Mouse (Mus musculus) urinary bladder, adult 2 months (tissue): Measurements from ENCODE around the gene Hacl1. TPM values are rescaled to one million over a fixed set of nuclear protein-coding genes. Genes with fewer than 3 reads are reported as not detected.

ENCODE experiments used
- DNase-seq: peaks from one replicate; pipeline ENCODE4 v3.0.0; 2022; ENCODE audit warnings: low spot score
- polyA plus RNA-seq: library from polyadenylated mRNA; depleted of rRNA; stranded (reverse); fragments of >200 nt; gene quantifications from 2 replicates; pipeline ENCODE4 v1.2.3, GENCODE M21; 2012; rRNA removed

The Hacl1 gene
- polyA plus RNA-seq, 1 experiment, result 19.3 TPM

GRCm38 (mm10) chr14:31574903-31575665 is 66.0 kb downstream of the Hacl1 start:
- DNase-seq, result no peak

DNA sequence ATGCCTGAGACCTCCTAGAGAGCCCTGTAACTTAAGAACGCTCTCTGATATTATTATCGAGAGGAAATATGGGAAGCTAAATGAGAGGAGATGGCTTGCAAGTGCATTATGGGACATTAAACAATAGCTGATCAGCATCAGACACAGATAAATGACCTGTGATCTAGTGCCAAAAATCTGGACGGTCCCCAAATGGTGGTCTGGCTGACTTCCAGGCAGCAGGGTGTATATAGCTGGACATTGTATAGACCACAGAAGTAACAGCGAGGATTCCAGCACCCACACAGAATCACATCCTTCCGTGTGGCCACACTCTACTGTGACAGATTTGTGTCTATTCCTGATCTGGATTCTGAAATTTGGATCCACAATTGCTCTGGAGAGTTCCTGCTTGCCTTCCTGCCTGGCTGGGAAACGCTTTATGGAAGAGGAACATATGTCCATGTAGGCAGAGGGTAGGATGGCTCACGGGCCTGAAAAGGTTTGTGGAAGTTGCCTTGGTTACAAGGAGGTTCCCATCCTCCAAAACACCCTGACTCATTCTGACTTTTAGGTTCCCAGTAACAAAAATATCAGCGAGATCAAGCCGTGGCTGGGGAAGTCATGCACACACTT is 68.4 kb downstream of the Hacl1 start:
- DNase-seq, result no peak

GRCm38 (mm10) chr14:31571419-31571818 is 69.7 kb downstream of the Hacl1 start:
- DNase-seq, result no peak

DNA sequence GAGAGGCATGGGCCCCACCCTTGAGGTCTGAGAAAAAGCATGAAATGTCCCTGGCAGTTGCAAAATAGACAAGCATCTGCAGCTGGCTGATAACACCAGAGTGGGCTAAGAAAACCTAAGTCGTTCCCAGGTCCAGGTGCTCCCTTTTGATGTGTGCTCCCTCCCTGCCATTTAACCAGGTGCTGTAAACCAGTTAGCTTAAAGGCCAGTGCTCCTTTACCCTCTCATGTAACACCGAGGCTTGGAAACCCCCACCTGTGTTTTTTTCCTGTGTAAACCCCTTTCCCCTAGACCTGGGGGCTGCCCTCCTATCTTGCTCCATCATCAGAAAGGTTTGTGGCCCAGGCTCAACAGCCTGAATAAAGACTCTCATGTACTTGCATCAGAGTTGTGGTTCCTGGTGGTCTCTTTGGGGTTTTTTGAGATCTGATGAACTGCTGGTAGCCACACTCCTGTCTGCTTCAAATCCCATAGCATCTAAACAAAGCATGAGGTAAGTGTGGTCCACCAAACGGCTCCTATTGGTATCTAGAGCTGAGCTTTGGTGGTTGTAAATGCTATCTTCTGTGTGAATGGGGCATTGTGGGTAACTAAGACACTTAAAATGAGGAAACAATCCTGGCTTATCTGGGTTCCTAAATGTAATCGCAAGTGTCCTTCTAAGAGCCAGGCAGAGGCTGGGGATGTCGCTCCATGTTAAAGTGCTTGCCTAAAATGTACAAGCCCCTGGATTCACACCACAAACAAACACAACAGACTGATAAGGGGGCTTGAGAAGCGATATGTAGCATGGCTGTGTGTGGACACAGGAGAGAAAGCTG is 70.7 kb downstream of the Hacl1 start:
- no peak for DNase-seq

- DNase-seq, result no peak
Observed at GRCm38 (mm10) chr14:31569151-31569631, 71.9 kb downstream of the Hacl1 start.

DNA sequence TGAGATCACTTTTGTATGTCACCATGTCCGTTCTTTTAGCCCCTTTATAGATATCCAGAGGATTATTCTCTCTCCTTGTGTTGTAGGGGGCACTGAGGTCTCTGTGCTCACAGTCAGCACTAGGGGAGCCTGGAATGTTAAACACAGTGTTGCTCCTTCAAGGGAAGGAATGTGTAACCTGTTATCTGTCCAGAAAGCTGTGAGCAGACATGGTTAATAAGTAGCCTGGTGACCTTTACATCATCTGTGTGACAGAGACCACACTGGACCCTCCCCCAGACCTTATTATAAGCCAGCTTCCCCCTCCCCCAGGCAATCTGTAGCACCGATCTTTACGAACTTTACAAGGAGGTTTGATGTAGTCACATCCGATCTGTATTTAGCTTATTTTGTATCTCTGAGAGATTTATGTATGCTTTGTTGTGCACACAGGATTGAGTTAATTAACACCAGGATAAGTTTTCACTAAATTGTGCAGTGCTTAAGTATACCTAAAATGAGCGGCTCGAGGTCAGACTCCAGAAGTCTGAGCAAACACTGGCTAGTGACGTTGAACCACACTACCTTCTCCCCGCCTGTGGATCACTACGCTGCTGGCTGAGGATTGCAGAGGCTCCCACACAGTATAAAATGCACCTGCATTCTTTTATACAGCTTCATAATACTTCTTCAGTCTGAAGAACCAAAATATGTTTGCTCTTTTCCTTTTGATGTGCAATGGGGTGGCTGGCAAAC is 75.4 kb downstream of the Hacl1 start:
- DNase-seq, result no peak

DNA sequence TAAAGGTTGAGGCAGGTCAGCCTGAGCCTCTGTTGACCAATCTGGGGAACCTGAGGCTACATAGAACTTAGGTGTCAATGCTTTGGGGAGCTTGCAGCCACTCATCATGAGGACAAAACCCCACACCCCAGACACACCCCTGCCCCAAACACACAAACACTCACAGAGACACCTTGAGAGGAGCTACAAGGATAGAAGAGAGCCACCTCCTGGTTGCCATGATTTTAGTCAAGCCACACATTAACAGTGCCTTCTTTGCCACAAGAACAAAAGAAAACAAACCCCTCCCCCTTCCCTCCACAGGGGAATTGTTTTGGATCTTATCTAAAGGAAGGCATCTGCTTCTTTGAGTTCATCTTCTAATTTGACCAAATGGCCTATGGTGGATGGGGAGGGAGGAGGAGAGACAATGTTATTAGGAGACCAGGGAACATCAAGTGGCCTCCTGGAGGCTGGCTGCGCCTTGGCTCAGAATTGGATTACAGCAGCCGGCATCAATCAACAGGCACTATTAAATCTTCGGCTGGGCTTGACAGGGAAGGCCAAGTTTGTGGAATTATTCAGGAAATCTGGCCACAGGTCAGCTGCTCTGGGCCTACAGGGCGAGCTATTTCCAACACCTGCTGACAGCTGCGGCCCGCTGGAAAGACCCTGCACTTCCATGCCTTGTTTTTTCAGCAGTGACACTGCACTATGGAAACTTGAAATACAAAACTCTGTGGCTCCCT is 76.5 kb downstream of the Hacl1 start:
- DNase-seq, result no peak

DNA sequence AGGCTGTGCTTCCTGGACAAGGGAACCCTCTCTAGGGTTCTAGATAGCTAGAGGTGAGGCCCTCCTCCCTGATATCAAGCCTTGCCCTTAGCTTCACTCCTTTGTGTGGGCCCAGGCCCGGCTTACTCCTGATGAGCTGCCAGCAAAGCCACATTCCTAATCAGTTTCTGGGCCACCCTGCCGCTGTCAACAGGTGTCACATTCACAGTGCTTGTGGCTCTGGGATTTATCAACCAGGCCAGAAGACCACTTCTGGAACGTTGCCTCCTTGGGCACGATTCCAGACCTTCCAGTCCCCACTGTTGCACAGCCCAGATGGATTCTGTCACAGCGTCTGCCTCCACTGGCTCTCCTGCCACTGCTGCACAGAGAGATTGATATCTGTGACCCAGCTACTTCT is 80.2 kb downstream of the Hacl1 start:
- no peak for DNase-seq

DNA sequence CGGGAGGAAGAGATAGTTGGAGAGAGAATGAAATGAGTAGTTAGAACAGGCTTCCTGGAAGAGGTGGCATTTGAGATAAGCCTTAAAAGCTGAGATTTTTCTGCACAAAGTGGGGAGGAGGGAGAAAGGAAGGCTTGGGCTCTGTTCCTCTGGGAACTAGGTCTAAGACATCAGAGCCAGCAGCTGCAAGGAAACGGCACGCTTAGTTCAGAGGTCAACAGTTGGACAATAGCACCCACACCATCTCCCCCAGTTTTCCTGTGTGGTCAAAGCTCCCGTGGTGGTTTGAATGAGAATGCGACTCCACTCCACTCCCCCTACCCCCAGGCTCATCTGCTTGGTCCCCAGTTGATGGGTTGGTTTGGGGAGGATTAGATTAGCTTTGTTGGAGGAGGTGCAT is 81.9 kb downstream of the Hacl1 start:
- DNase-seq, result no peak

DNA sequence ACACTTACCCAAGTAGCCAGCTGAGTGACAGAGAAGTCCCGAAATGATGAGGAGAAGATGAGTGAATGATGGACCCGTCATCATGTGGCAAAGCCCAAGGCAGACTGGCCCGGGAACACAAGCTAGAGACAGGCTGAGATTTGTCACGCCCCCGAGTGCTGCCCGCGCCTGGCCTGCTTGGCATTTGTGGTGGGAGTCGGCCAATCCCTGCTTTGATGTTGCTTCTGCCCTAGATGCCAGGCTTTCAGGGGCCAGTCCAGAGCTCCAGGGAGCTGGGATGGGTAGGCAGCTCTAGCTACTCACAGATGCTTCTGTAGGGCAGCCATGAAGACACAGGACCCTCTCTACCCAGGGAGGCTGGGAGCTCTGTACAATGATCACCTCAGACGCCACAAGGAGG is 83.3 kb downstream of the Hacl1 start:
- DNase-seq, result no peak

GRCm38 (mm10) chr14:31557273-31557672 is 83.8 kb downstream of the Hacl1 start:
- no peak for DNase-seq

DNA sequence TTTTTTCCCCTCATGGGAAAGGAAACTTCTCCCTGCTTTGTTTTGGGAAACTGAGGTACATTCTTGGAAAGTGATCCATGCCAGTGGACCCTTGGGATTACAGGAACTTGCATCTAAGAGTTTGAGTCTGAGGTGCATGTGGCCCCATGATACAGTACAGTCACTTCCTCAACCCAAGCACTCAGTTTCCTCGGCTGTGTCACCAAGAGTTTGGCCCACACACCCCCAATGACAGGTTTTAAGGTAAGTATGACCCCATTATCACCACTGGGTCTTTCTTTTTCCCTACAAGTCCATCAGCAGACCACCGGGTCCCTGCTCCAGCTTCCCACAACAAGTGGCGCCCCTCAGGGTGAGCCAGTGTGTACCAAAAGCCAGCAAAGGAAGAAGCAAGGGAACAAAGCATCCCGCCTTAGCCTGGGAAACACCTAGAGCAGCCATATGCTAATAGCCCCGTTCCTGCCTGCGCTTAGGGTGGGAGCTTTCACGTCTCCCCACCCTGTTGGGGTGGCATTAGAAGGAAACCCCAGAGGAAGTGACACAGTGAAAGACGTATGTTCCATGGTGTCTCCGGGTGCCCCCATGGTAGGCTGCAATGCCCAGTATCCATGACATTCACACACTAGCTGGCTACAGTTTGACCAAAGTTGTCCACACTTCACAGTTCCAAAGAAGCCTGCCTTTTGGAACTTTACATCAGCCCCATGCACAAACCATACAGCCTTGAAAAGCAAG is 84.4 kb downstream of the Hacl1 start:
- no peak for DNase-seq

GRCm38 (mm10) chr14:31555963-31556434 is 85.1 kb downstream of the Hacl1 start:
- DNase-seq, result no peak

DNA sequence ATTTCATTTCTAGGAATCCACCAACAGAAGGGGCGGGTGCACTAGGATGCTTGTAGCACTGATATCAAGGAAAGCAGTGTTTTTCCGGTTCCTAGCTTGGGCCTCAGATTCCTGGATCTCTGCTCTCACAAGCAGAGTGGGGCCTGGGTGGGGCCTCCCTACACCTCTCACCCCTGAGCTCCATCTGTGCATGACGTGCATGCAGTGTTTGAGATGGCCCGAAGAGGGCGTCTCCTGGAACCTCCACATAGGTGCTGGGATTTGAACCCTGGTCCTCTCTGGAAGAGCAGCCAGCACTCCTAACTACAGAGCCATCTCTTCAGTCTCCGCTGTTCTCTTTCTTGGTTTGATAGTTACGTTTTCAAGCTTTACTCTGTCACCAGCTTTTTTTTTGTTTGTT is 86.1 kb downstream of the Hacl1 start:
- DNase-seq, result no peak

Other genes starting within 250 kb of the Hacl1 start
- 36.1 and 37.0 TPM in 2 replicates for gene Sh3bp5, start 205.2 kb downstream of the Hacl1 start, polyA plus RNA-seq
- gene Eaf1, start 146.9 kb downstream of the Hacl1 start, polyA plus RNA-seq, result 19.7 and 21.5 TPM in 2 replicates
- 15.0 and 16.8 TPM in 2 replicates for gene Mettl6, start 146.2 kb downstream of the Hacl1 start, polyA plus RNA-seq
- gene Colq, start 49.9 kb downstream of the Hacl1 start, polyA plus RNA-seq, result 0.66 and 0.88 TPM in 2 replicates
- gene Gm49387, start 408 bp downstream of the Hacl1 start, polyA plus RNA-seq, result not detected in 2 replicates
- 25.4 and 27.7 TPM in 2 replicates for gene Btd, start 258 bp downstream of the Hacl1 start, polyA plus RNA-seq
- 10.3 and 13.7 TPM in 2 replicates for gene Ankrd28, start 189.4 kb upstream of the Hacl1 start, polyA plus RNA-seq